Mouse (Mus musculus) B cell, adult 2 months (primary cell): ENCODE measurements around the gene Creb1.
A peak's percentile ranks its signal among the peaks of the same experiment; 100 is the strongest.
"Not testable (repeated sequence)": the region's sequence is repeated elsewhere in the genome, so short reads cannot be mapped to it uniquely, and the experiment has no call there.

Source experiments
- DNase-seq, 2 experiments: peaks; one replicate each; pipeline ENCODE4 v3.0.0; 2022

The Creb1 gene

DNA sequence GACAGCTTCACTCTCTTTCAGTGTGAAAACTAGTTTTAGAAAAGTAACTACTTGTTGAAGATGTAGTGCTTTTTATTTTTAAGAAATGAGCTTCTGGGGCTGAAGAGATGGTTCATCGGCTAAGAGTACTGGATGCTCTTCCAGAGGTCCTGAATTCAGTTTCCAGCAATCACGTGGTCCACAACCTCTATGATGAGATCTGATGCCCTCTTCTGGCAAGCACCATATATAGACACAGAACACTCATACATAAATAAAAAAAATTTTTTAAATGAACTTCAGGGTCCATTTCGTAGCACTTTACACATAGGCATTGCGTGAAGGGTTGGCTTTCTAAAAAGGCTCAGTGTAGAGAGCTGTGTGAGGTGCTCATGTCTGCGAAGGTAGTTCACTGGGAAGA, 11.3 kb downstream of the Creb1 start:
- DNase-seq = peak; percentile 13 to 15

DNA sequence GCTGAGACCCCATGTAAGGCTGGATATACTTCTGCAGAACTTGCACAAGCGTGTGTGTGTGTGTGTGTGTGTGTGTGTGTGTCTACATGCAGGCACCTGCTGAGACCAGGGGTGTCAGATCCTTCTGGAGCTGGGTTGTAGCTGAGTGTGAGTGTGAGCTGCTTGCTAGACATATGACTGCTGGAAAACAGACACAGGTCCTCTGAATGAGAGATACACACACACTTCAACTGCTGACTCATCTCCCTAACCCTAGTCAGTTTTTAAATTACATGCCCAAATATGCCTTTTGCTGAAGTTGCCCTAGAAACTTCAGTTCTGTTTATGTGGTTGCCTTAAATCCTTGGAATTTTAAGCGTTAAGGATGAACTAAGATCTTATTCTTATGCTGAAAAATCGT, 13.6 kb downstream of the Creb1 start:
- DNase-seq = no peak

GRCm38 (mm10) chr1:64549380-64549779, 16.9 kb downstream of the Creb1 start:
- no peak for DNase-seq

DNA sequence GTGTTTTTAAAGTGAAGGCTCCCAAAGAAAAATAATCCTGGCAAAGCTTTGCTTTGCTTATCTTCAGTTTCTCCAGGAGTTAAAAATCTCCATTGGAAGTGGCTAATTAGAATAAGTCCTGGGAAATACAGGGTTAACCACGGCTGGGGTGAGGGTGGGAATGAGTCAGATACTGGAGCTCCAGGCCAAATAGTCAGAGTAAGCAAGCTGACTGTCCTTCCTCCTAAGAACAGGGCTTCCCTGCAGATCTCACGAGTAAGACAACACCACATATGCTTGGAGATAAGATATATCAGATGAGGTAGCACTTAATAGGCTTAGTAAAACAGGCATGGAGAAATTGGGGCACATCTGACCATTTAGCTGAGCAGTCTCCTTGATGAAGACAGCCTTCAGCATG, 19.5 kb downstream of the Creb1 start:
- DNase-seq = no peak

- DNase-seq = no peak
Measured at GRCm38 (mm10) chr1:64560105-64560504, 27.7 kb downstream of the Creb1 start.

DNA sequence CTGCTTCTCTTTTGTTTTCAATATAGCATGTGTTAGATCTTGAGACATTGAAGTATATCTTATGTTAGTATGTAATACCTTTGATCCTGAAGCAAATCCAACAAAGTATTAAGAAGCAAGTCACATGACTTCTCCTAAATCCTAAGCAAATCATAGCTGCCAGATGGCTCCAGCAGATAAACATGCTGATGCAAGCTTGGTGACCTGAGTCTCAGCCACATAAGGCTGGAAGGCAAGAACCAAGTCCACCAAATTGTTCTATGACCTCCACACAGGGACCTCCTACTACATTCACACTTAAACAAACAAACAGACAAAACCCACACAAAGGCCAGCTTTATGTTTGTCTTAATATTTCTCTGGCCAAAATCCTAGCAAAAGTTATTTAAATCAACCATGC, 35.8 kb downstream of the Creb1 start:
- no peak for DNase-seq

GRCm38 (mm10) chr1:64576022-64576421, 43.6 kb downstream of the Creb1 start:
- DNase-seq = no peak

GRCm38 (mm10) chr1:64576732-64577131, 44.3 kb downstream of the Creb1 start:
- no peak for DNase-seq

GRCm38 (mm10) chr1:64577911-64578310, 45.5 kb downstream of the Creb1 start:
- DNase-seq = not testable (repeated sequence)

DNA sequence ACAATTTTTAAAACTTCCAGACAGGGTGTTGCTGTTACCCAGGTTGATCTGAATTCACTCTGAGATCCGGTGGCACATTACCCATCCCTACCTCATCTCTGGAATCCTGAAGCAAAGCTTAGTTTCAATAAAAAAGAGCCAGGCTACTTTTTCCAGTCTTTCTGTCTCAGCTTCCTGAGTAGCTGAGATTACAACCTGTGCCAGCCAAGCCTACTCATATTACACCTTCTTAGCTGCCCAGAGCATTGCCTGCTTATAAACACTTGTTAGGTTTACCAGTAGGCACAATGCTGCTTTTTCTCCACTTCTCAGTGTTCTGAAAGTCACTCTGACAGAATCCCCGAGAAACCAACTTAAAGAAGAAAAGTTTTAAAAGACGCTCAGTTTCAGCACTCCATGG, 46.4 kb downstream of the Creb1 start:
- no peak for DNase-seq

DNA sequence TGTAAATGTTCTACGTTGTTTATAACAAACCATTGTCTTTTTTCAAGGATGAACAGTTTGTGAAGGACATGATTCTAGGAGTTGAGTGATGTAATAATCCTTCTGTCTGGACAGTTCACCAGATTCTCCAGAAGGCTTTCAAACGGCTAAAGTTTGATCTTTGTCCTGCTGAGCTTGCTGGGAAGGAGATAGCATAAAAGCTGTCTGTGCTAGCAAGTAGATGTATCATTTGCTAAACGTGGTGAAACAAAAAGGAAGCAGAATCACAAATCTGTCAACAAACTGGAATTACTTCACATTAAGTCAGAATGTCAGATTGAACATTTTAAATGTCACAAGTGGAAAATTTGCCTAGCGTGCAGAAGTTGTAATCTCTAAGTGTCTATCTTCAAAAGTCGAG, 66.5 kb downstream of the Creb1 start:
- DNase-seq = no peak

- no peak for DNase-seq
Measured at GRCm38 (mm10) chr1:64600413-64601077, 68.1 kb downstream of the Creb1 start.

GRCm38 (mm10) chr1:64601242-64601842, 68.9 kb downstream of the Creb1 start:
- DNase-seq = no peak

DNA sequence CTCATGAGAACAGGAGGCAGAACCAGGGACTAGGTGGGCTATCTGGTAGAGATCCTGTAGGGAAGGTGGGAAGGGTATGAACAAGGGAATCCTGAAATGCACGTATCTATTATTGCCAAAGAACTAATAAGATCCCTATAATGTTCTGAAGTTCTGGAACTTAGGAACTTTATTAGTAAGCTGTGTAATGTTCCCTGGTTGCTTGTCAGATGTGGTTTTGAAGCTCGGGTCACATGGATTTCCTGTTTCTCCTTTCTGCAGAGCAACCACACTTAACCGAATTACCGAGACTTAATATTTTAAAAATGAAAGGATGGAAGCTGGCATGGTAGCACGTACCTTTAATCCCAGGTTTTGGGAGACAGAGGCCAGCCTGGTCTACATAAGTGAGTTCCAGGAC, 70.9 kb downstream of the Creb1 start:
- no peak for DNase-seq

DNA sequence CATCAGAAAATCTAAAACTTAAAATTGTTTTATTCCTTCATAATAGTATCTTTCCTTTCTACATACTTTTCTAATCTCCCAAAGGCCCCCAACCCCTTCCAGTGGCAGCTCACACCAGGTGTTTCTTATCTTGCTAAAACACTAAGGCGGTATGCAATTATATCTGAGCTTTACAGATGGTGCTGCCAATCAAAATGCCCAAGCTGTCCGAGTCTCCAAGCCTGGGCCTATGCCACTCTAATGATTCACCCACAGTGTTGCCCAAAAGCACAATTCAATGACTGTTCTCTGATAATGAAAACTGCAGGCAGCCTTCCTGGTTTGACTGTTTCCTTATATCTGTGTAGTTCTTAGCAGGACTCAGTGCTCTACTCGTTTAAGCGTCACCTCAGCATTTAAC, 76.7 kb downstream of the Creb1 start:
- DNase-seq = no peak

- no peak for DNase-seq
Measured at GRCm38 (mm10) chr1:64609976-64610375, 77.5 kb downstream of the Creb1 start.

GRCm38 (mm10) chr1:64614311-64614710, 81.9 kb downstream of the Creb1 start:
- DNase-seq = no peak

DNA sequence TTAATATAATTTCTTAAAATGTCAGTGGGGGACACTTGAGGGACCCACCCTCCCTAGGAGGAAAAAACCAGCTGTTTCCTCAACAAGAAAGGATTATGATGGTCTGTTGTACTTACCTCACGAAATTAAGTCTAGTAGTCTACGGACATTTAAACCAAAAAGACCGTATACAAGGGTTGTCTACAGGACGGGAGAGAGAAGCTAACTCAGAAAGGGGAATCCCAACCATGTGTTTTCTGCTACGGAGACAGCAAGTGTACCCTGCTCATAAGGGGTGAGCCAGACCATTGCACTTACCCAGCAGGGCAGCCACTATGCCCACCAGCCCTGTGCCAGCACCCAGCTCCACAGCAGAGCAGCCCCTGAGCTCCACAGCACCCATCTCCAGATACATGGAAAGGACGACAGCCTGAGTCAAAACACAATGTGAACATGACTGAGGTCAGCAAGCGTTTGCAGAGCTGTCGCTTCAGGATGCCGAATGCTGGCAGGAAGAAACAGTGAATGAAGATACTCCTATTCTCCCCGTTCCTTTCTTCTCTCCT, 82.4 kb downstream of the Creb1 start:
- no peak for DNase-seq

- no peak for DNase-seq
Measured at GRCm38 (mm10) chr1:64615531-64615991, 83.1 kb downstream of the Creb1 start.

GRCm38 (mm10) chr1:64616076-64616475, 83.6 kb downstream of the Creb1 start:
- no peak for DNase-seq

DNA sequence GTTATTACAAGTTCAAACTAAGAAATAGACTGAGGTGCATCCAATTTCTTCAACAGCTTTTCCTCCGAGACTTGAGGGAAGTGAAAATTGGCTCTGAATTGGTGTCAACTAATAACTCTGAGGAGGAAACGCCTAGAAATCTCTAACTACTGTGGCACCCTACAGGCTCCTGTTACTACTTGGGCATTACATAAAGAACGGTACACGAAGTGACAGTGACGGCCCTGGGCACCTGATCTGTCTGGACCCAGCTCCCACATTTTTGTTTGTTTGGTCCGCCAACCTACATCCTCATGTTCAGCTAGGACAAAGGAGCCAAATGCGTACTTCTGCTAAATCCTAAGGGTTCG, 84.1 kb downstream of the Creb1 start:
- no peak for DNase-seq

- DNase-seq = peak; percentile 55 to 61
Measured at GRCm38 (mm10) chr1:64616881-64617714, 84.7 kb downstream of the Creb1 start, which contains the start of gene Mettl21a. Gene Mettl21a, minus strand, starts transcription at chr1:64617242.

- DNase-seq = peak; percentile 75 to 81
Measured at GRCm38 (mm10) chr1:64617715-64617984, 85.2 kb downstream of the Creb1 start.

GRCm38 (mm10) chr1:64618226-64618625, 85.8 kb downstream of the Creb1 start:
- no peak for DNase-seq
